Mouse (Mus musculus) duodenum, adult 2 months (tissue): Measurements from ENCODE around the gene Vmn2r112. TPM values are rescaled to one million over a fixed set of nuclear protein-coding genes. Genes with fewer than 3 reads are reported as not detected.

Source experiments
- polyA plus RNA-seq: library from polyadenylated mRNA; depleted of rRNA; stranded (reverse); fragments of >200 nt; gene quantifications from 2 replicates; pipeline ENCODE4 v1.2.3, GENCODE M21; 2012; ENCODE audit warnings: low replicate concordance; rRNA removed

Vmn2r112 gene
- not detected in 2 replicates for polyA plus RNA-seq

GRCm38 (mm10) chr17:22600651-22601050 lies at the start of gene Vmn2r112:
Gene Vmn2r112, plus strand, starts transcription at chr17:22600951.

GRCm38 (mm10) chr17:22573382-22573781 lies 27.4 kb upstream of the Vmn2r112 start, which contains the start of gene Vmn2r111:
Gene Vmn2r111, minus strand, starts transcription at chr17:22573482.

Other genes starting within 250 kb of the Vmn2r112 start
- gene Zfp944, start 239.6 kb upstream of the Vmn2r112 start, polyA plus RNA-seq, result 2.4 and 3.0 TPM in 2 replicates
- gene Zfp758, start 239.5 kb upstream of the Vmn2r112 start, polyA plus RNA-seq, result 0.06 and 0.29 TPM in 2 replicates
- gene Zfp946, start 176.7 kb upstream of the Vmn2r112 start, polyA plus RNA-seq, result 1.6 and 4.8 TPM in 2 replicates
- not detected in 2 replicates for gene Vmn2r111, start 27.5 kb upstream of the Vmn2r112 start, polyA plus RNA-seq